Mouse (Mus musculus) gastrocnemius, adult 8-10 months (tissue): Measurements from ENCODE around the gene Smc3. TPM values are rescaled to one million over a fixed set of nuclear protein-coding genes. Genes with fewer than 3 reads are reported as not detected.
"Not testable (repeated sequence)": the region's sequence is repeated elsewhere in the genome, so short reads cannot be mapped to it uniquely, and the experiment has no call there.

ENCODE experiments used
- DNase-seq, 2 experiments: peaks; one replicate each; pipeline ENCODE4 v3.0.0; 2022; ENCODE audit warnings: low spot score in 2 of 2
- total RNA-seq, 4 experiments: library from RNA; stranded (reverse); gene quantifications; 2 replicates each; pipeline ENCODE4 v1.2.4; 2022

The Smc3 gene
- total RNA-seq, 4 experiments from 2014 or later = 10.7 to 17.5 (median 14.9) TPM

DNA sequence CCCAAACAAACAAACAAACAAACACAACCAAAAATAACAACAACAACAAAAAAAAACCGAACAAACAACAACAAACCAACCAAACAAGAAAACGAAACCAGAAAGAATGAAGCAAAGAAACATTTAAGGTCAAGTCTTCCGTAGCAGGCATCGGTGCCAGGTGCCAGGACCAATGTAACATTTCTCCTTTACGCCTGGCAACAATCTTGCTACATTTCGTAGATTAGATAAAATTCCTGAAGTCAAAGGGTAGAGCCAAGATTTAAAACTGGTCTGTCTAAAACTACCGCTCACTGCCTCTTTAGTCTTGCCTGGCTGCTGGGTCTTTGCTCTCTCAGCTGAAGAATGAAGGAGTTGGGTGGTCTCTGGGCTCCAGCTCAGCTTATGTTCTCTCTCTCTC lies 24.1 kb upstream of the Smc3 start:
- no peak for DNase-seq

- no peak for DNase-seq
Measured at GRCm38 (mm10) chr19:53577025-53577800, 23.0 kb upstream of the Smc3 start.

- DNase-seq = no peak
Measured at GRCm38 (mm10) chr19:53578597-53579252, 21.5 kb upstream of the Smc3 start.

DNA sequence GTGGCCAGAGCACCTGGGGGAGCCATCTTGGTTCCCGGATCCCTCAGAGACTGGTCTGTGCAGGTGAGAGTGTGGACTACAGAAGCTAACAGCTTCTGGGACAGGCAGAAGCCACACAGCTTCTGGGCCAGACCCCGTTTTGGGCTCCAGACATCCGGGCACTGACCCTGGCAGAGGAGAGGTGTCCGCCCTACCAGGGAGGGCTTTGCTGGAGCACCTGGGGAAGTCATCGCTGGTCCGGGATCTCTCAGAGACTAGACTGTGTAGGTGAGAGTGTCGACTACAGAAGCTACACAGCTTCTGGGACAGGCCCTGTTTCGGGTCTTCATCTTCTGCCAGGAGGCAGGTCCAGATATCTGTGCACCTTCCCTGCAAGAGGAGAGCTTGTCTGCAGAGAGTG lies 19.9 kb upstream of the Smc3 start:
- not testable (repeated sequence) for DNase-seq

DNA sequence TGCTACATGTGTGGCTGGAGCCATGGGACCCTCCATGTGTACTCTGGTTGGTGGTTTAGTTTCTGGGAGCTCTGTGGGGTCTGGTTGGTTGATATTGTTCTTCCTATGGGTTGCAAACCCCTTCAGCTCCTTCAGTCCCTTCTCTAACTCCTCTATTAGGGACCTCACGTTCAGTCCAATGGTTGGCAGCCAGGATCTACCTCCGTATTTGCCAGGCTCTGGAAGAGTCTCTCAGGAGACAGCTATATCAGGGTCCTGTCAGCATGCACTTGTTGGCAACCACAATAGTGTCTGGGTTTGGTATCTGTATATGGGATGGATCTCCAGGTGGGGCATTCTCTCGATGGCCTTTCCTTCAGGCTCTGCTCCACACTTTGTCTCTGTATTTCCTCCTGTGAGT lies 12.5 kb upstream of the Smc3 start:
- DNase-seq = not testable (repeated sequence)

DNA sequence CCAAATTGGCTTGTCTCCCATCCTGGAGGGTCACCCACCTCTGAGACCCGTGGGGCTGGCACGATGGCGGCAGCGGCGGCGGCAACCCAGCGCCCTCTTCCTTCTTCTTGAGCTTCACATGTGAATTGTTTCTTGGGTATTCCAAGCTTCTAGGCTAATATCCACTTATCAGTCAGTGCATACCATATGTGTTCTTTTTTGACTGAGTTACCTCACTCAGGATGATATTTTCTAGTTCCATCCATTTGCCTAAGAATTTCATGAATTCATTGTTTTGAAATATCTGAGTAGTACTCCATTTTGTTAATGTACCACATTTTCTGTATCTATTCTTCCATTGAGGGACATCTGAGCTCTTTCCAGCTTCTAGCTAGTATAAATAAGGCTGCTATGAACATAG lies 11.2 kb upstream of the Smc3 start, which contains the start of gene Nutf2-ps1:
TSS of gene Nutf2-ps1 (minus strand) at position 101 of the 400 bp plus-strand sequence.
- not testable (repeated sequence) for DNase-seq

GRCm38 (mm10) chr19:53596723-53597474 lies 3.3 kb upstream of the Smc3 start:
- no peak for DNase-seq

DNA sequence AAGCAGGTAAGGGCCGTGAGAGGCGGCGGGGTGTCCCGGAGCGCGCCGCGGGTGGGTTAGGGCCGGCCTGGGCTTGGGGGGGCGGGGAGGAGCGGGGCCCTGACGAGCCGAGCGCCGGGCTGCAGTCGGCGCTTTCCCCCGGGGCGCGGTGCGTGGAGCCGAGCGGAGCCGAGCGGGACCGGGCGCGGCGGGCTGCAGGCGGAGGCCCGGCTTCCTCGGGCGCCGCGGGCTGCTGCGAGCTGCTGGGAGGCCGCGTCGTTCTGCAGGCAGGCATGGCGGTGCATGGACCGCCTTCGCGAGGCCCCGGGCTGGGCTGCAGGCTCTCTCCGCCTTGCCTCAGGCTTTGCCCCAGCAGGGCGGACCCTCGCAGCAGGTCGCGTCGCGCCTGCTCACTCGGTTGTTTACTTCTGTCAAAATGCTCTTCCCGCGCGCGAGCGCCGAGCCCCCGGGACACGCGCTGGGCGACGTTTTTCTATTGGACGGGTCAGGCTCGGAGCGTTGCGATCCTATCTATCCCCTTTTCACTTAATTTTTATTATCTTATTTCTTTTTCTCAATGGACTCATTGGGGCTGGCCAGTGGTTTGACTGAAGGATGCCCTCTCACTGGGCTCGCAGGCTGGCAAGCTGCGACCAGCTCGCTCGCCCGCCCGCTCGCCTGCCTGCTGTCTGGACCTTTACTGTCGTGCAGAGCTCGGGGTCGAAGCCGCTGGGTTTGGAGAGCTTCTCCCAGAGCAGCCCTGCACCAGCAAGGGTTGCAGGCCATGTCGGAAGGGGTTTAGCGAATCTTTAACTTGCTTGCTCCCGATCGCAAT lies 558 bp downstream of the Smc3 start:
- peak in 1 of 2 experiments; percentile 25 for DNase-seq

GRCm38 (mm10) chr19:53601363-53601655 lies 1.1 kb downstream of the Smc3 start:
- DNase-seq = no peak

GRCm38 (mm10) chr19:53608921-53609320 lies 8.7 kb downstream of the Smc3 start:
- no peak for DNase-seq

DNA sequence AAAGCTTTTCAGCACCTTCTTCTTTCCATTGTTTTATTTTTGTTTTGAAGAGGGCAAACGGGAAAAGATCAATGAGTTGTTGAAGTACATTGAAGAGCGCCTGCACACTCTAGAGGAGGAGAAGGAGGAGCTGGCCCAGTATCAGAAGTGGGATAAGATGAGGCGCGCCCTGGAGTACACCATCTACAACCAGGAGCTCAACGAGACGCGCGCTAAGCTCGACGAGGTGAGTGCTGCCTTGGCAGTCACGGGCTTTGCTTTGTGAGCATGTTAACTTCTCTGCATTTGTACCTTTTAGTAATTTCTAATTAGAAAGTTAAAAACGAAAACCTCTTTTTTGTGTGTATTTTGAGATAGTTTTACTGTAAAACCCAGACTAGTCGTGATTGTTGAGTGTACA lies 21.5 kb downstream of the Smc3 start:
- DNase-seq = no peak

- DNase-seq = no peak
Measured at GRCm38 (mm10) chr19:53638041-53638440, 37.8 kb downstream of the Smc3 start.

GRCm38 (mm10) chr19:53638727-53639126 lies 38.5 kb downstream of the Smc3 start:
- DNase-seq = no peak

- no peak for DNase-seq
Measured at GRCm38 (mm10) chr19:53644020-53644595, 43.9 kb downstream of the Smc3 start.

GRCm38 (mm10) chr19:53647301-53647700 lies 47.1 kb downstream of the Smc3 start:
- DNase-seq = no peak

GRCm38 (mm10) chr19:53648056-53648455 lies 47.9 kb downstream of the Smc3 start:
- DNase-seq = peak in 1 of 2 experiments; percentile 50

GRCm38 (mm10) chr19:53648802-53649236 lies 48.6 kb downstream of the Smc3 start:
- DNase-seq = peak; percentile 65 to 66

DNA sequence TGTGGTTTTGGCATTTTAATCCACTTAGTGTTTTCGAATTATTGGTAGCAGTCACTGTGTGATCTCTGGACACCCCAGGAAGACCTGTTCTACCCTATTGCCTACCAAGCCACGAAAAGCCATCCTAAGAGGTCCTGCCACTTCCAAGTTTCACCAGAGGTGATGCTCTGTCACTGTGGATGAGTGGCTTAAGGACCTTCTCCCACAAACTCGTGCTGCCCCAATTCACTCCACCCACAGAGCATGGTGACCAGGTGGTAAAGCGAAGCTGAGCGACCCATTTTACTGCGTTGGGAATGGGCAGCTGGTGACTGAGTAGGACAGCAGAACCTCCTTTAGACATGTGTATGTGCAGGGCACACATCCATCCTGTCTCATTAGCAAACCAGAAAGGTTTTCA lies 49.2 kb downstream of the Smc3 start:
- no peak for DNase-seq

DNA sequence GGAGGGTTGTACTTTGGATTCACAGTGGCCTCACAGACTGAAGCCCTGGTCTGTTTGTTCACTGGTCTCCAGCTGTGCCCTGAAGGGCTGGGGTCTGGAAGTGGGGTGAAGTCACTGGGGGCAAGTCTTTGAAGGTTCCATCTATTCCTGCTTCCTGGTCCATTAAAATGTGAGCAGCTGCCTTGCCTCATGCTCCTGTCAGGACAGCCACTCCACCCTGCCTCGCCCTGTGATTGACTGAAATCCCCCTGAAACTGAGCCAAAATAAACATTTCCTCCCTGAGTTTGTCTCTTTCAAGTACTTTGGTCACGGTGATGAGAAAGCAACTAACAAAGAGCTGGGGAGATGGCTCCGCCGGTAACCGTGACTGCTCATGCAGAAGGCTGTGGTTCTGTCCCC lies 49.6 kb downstream of the Smc3 start:
- DNase-seq = no peak

DNA sequence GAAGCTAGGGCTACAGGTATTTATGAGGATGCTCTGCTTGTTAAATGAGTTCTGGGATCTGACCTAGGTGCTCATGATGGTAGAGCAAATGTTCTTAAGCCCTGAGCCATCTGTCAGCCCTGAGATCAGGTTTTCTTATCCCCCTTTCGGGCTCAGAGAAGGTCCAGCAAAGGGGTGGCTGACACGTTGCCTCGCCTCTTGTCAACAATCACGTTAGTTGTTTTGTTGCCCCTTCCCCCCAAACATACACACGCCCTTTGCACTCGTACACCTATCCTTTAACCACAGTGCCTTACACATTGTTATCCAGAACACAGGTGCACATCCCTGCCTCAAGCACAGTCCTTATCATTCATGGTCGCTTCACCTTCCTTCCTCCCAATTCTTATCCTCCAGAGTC lies 50.7 kb downstream of the Smc3 start:
- no peak for DNase-seq

- no peak for DNase-seq
Measured at GRCm38 (mm10) chr19:53652267-53652666, 52.1 kb downstream of the Smc3 start.
